Mouse (Mus musculus): ENCODE measurements at regions not wholly inside any gene's neighbourhood (a gene's known extent, or its start where the extent isn't known, plus 50 kb on each side); places are given as distances from the start of the nearest gene placed in this dataset.
"Not testable (repeated sequence)": the region's sequence is repeated elsewhere in the genome, so short reads cannot be mapped to it uniquely, and the experiment has no call there.

- DNase-seq (ENCODE audit: low spot score), result no peak
Measured at GRCm38 (mm10) chr12:15654585-15654984, 162.1 kb downstream of the Trib2 start.

GRCm38 (mm10) chr12:15653357-15653763 lies 163.4 kb downstream of the Trib2 start:
- no peak for DNase-seq (ENCODE audit: low spot score)

GRCm38 (mm10) chr12:15651293-15651692 lies 165.4 kb downstream of the Trib2 start:
- DNase-seq (ENCODE audit: low spot score), result no peak

- DNase-seq (ENCODE audit: low spot score), result no peak
Measured at GRCm38 (mm10) chr12:15649906-15650305, 166.8 kb downstream of the Trib2 start.

GRCm38 (mm10) chr12:15649226-15649625 lies 167.5 kb downstream of the Trib2 start:
- DNase-seq (ENCODE audit: low spot score), result no peak

- no peak for DNase-seq (ENCODE audit: low spot score)
Measured at GRCm38 (mm10) chr12:15644074-15644672, 172.5 kb downstream of the Trib2 start.

- no peak for DNase-seq (ENCODE audit: low spot score)
Measured at GRCm38 (mm10) chr12:15643669-15644068, 173.1 kb downstream of the Trib2 start.

- DNase-seq (ENCODE audit: low spot score), result no peak
Measured at GRCm38 (mm10) chr12:15640320-15640719, 176.4 kb downstream of the Trib2 start.

- DNase-seq (ENCODE audit: low spot score), result no peak
Measured at GRCm38 (mm10) chr12:15629971-15630370, 186.8 kb downstream of the Trib2 start.

- DNase-seq (ENCODE audit: low spot score), result no peak
Measured at GRCm38 (mm10) chr12:15619521-15619920, 197.2 kb downstream of the Trib2 start.

- no peak for DNase-seq (ENCODE audit: low spot score)
Measured at GRCm38 (mm10) chr12:15617312-15617711, 199.4 kb downstream of the Trib2 start.

- no peak for DNase-seq (ENCODE audit: low spot score)
Measured at GRCm38 (mm10) chr12:15611847-15612580, 204.7 kb downstream of the Trib2 start.

- DNase-seq (ENCODE audit: low spot score), result no peak
Measured at GRCm38 (mm10) chr12:15607091-15607490, 209.6 kb downstream of the Trib2 start.

GRCm38 (mm10) chr12:15606095-15606494 lies 210.6 kb downstream of the Trib2 start:
- DNase-seq (ENCODE audit: low spot score), result no peak

GRCm38 (mm10) chr12:15604630-15605029 lies 212.1 kb downstream of the Trib2 start:
- DNase-seq (ENCODE audit: low spot score), result no peak

GRCm38 (mm10) chr12:15603885-15604284 lies 212.8 kb downstream of the Trib2 start:
- DNase-seq (ENCODE audit: low spot score), result no peak

- DNase-seq (ENCODE audit: low spot score), result no peak
Measured at GRCm38 (mm10) chr12:15603319-15603718, 213.4 kb downstream of the Trib2 start.

- no peak for DNase-seq (ENCODE audit: low spot score)
Measured at GRCm38 (mm10) chr12:15594704-15595103, 222.0 kb downstream of the Trib2 start.

GRCm38 (mm10) chr12:15587864-15588263 lies 228.9 kb downstream of the Trib2 start:
- not testable (repeated sequence) for DNase-seq (ENCODE audit: low spot score)

GRCm38 (mm10) chr12:15586706-15587442 lies 229.8 kb downstream of the Trib2 start:
- no peak for DNase-seq (ENCODE audit: low spot score)

GRCm38 (mm10) chr12:15585845-15586244 lies 230.9 kb downstream of the Trib2 start:
- no peak for DNase-seq (ENCODE audit: low spot score)

GRCm38 (mm10) chr12:15584721-15585120 lies 232.0 kb downstream of the Trib2 start:
- DNase-seq (ENCODE audit: low spot score), result no peak

GRCm38 (mm10) chr12:15566785-15567109 lies 250.0 kb downstream of the Trib2 start:
- no peak for DNase-seq (ENCODE audit: low spot score)
